Mouse (Mus musculus) cortical plate, adult 2 months (tissue): ENCODE measurements around the gene Cryaa. TPM values are rescaled to one million over a fixed set of nuclear protein-coding genes. Genes with fewer than 3 reads are reported as not detected.

ENCODE experiments used
- H3K27ac ChIP-seq: fragments of 200-500 bp; 2 replicates; pipeline ENCODE4 v1.5.1; 2012; ENCODE audit warnings: low read length, control low read depth, inconsistent platforms; ENCODE audit not compliant: insufficient read depth
- H3K4me1 ChIP-seq: fragments of 200-500 bp; 2 replicates; pipeline ENCODE4 v1.6.1; 2011; ENCODE audit warnings: low read length; ENCODE audit not compliant: control insufficient read depth, insufficient read depth
- H3K4me3 ChIP-seq: fragments of 200-500 bp; 2 replicates; pipeline ENCODE4 v1.5.1; 2011; ENCODE audit warnings: mild to moderate bottlenecking, low read length, control low read depth; ENCODE audit not compliant: insufficient read depth
- CTCF ChIP-seq: fragments of 200-500 bp; IDR thresholded peaks from 2 replicates; pipeline ENCODE4 v1.5.1; 2011; ENCODE audit warnings: mild to moderate bottlenecking, control low read depth, low read length; ENCODE audit not compliant: insufficient read depth; ENCODE audit errors: extremely low read depth
- POLR2A ChIP-seq: fragments of 200-500 bp; IDR thresholded peaks from 2 replicates; pipeline ENCODE4 v1.6.1; 2011; ENCODE audit warnings: mild to moderate bottlenecking, low read length, control low read depth; ENCODE audit not compliant: insufficient read depth; ENCODE audit errors: extremely low read depth
- polyA plus RNA-seq: library from polyadenylated mRNA; depleted of rRNA; stranded (reverse); fragments of >200 nt; gene quantifications from 2 replicates; pipeline ENCODE4 v1.2.3, GENCODE M21; 2012

The Cryaa gene
- polyA plus RNA-seq, 1 experiment: 0.21 TPM

- TF ChIP-seq CTCF (no peak), POLR2A (no peak)
- Histone ChIP-seq H3K4me1 (peaks cover 4% of the 10 kb centered on the region; the same call in 1 of the 2 replicates), H3K4me3 (peak overlapping the region; percentile 83), H3K27ac (no peak overlapping the region)
Observed at GRCm38 (mm10) chr17:31657141-31657983, 20.2 kb upstream of the Cryaa start.

- Histone ChIP-seq H3K4me1 (peaks cover 4% of the 10 kb centered on the region; the same call in 1 of the 2 replicates), H3K27ac (no peak overlapping the region), H3K4me3 (peak overlapping the region; percentile 83)
- no peak for TF ChIP-seq CTCF
- TF ChIP-seq POLR2A: no peak
Observed at GRCm38 (mm10) chr17:31658136-31658467, 19.5 kb upstream of the Cryaa start.

DNA sequence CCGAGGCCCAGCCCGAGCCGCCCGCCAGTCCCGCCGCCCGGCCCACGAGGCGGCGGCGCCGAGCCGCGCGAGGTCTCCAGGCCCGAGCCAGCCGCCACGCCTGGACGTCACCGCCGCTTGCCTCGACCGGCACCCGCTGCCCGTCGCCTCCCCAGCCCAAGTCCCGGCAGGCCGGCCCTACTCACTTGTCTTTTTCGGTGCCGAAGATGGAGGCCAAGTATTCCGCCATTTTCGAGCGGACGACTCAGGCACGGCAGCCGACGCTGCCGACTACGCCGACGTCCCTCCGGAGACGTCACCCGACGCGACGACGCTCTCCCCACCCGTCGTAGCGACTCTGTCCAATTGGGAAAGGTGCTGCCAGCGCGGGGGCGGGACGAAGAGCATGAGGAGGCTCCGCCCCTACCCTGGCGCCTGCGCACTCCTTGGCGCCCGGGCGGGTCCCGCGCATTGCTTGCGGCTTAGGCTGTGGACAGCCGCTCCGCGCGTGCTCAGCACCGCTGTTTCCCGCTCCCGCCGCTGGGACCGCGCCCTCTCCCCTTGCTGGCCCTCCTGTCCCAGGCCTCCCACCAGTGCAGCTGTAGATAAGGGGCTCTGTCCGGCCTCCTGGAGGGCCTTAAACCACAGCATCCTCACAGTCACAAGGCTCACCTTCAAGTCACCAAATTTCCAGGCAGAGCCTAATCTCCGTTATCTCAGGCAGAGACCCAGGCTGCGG lies 19.0 kb upstream of the Cryaa start, which contains the start of gene U2af1:
Gene U2af1, minus strand, starts transcription at position 425 of the 718 bp plus-strand sequence.
- Histone ChIP-seq H3K4me3 (peak within 1 kb of the TSS; percentile 83), H3K27ac (peak within 1 kb of the TSS; percentile 63), H3K4me1 (peaks cover 4% of the 10 kb centered on the region; the same call in 1 of the 2 replicates)
- no peak for TF ChIP-seq CTCF
- TF ChIP-seq POLR2A: peak; percentile 74

- TF ChIP-seq CTCF (no peak), POLR2A (no peak)
- Histone ChIP-seq H3K4me3 (no peak overlapping the region), H3K4me1 (peaks cover 4% of the 10 kb centered on the region; the same call in 1 of the 2 replicates), H3K27ac (no peak overlapping the region)
Observed at GRCm38 (mm10) chr17:31660661-31661250, 16.9 kb upstream of the Cryaa start.

- TF ChIP-seq CTCF (no peak), POLR2A (no peak)
- no peaks in the 10 kb centered on the region; the same call in 1 of the 2 replicates for H3K4me1 ChIP-seq
- no peak overlapping the region for H3K27ac ChIP-seq
- no peak overlapping the region for H3K4me3 ChIP-seq
Observed at GRCm38 (mm10) chr17:31662855-31663254, 14.8 kb upstream of the Cryaa start.

- no peak overlapping the region for H3K4me3 ChIP-seq
- H3K27ac ChIP-seq: no peak overlapping the region
- H3K4me1 ChIP-seq: no peaks in the 10 kb centered on the region; the same call in 1 of the 2 replicates
- TF ChIP-seq CTCF: peak; percentile 83
- TF ChIP-seq POLR2A: no peak
Observed at GRCm38 (mm10) chr17:31664760-31665159, 12.8 kb upstream of the Cryaa start.

GRCm38 (mm10) chr17:31668306-31668705 lies 9.3 kb upstream of the Cryaa start:
- TF ChIP-seq POLR2A (no peak), CTCF (no peak)
- Histone ChIP-seq H3K4me1 (no peaks in the 10 kb centered on the region), H3K4me3 (no peak overlapping the region), H3K27ac (no peak overlapping the region)

DNA sequence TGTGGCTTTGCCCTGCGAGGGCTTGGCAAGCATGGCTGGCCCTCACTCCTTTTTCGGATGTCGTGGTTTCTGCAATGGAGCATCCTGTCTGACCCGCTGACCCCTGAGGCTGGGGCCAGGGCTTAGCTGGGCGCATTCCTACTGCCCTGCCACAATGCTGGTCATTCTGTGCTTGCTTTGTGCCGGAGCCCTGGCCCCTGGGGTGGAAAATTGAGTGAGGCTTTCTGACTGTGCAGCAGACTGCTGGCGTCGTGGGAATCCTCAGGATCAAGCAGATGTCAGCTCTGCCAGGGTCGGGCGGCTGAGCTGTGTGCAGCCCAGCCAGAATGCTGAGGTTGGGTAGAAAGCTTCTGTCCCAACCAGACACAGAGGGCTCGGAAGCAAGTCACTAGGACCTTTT lies 7.4 kb upstream of the Cryaa start:
- Histone ChIP-seq H3K4me1 (no peaks in the 10 kb centered on the region), H3K4me3 (no peak overlapping the region), H3K27ac (no peak overlapping the region)
- TF ChIP-seq POLR2A (no peak), CTCF (no peak)

- Histone ChIP-seq H3K4me1 (no peaks in the 10 kb centered on the region), H3K4me3 (no peak overlapping the region), H3K27ac (no peak overlapping the region)
- no peak for TF ChIP-seq POLR2A
- no peak for TF ChIP-seq CTCF
Observed at GRCm38 (mm10) chr17:31671698-31672097, 5.9 kb upstream of the Cryaa start.
